Mouse (Mus musculus): ENCODE results near the gene Ergic1.

GRCm38 (mm10) chr17:26583606-26584005 is 22.3 kb downstream of the Ergic1 start:
- TF ChIP-seq CTCF (IDR thresholded peaks at IDR 0.05; ENCODE audit: low read depth, low read length) (no peak), TAL1 (conservative IDR thresholded peaks at IDR 0.05; ENCODE audit: low read depth, low read length) (no peak), GATA1 (IDR thresholded peaks at IDR 0.05; ENCODE audit: borderline replicate concordance, low read length) (no peak)
